Mouse (Mus musculus) adrenal gland, postnatal 25 days (tissue): ENCODE results near the gene St8sia1. TPM values are rescaled to one million over a fixed set of nuclear protein-coding genes. Genes with fewer than 3 reads are reported as not detected.
A peak's percentile ranks its signal among the peaks of the same experiment; 100 is the strongest.

ENCODE experiments used
- DNase-seq: peaks from one replicate; pipeline ENCODE4 v3.0.0; 2021; ENCODE audit warnings: mixed read lengths
- total RNA-seq: library from RNA; stranded (reverse); gene quantifications from 2 replicates; pipeline ENCODE4 v1.2.3, GENCODE M21; 2021

Gene St8sia1
- total RNA-seq, 1 experiment from 2014 or later: 1.5 TPM

DNA sequence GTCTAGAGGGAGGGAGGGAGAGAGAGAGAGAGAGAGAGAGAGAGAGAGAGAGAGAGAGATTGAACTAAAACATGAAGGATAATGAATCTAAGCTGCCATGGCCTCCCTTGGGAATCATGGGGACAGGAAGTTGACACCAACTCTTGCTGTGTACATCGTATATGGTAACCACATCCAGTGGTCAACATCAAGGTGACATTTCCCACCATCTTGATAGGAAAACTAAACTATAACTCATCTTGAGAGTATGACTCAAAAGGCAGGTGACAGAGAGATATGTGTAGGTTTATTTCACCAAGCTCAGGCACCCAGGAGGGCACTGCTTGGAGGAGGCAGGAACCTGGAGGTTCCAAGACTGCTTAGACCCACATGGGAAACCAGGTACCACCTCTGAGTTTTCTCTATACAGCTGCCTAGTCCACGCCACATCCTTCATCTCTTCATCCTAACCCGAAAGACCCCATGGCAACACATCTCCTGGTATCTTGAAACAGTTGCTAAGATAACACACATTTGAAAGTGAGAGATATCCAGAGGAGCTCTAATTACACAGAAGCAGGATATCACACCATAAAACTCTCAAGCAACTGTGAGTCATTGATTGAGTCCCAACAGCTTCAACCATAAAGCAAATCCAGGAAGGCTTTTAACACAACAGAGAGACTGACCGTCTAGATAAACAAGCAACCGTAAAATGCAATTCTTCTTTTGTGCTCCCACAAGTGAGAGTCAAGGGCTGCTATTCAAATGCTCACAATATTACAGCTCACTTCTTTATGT lies 141.1 kb downstream of the St8sia1 start:
- no peak for DNase-seq

DNA sequence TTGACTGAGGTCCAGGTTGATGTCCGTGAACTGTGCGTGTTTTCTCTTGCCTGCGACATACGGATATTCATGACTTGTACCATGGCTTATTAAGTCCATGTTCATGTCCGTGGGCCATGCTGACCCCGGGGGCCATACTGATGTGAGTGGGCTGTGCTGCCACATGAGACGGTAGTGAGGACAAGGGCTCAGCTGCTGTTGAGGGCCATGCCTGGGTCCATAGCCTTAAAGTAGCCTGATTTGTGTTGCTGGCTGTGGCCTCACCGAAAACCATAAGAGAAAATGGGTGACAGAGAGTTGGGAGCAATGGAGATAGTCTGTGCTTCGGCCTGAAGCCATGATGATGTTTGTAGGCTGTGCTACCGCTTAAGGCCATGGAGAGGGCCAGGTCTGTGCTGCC lies 145.9 kb downstream of the St8sia1 start:
- DNase-seq: no peak

DNA sequence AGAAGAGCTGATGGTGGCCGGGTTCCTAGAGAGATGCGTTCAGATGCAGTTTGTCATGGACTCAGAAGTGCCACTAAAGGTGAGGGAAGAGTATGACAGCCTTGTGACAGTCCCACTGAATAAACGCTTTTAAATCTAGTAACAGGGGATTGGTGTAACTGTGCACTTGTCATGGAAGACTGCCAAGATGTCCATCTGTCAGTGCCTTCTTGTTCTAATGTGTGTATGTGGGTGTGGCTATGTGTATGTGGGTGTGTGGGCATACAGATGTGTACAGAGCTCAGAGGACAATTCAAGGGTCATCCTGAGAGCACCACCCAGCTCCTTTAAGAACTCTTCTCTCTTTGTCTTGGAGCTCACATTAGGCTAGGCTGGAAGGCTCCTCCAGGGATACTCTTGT lies 148.7 kb downstream of the St8sia1 start:
- DNase-seq: no peak

DNA sequence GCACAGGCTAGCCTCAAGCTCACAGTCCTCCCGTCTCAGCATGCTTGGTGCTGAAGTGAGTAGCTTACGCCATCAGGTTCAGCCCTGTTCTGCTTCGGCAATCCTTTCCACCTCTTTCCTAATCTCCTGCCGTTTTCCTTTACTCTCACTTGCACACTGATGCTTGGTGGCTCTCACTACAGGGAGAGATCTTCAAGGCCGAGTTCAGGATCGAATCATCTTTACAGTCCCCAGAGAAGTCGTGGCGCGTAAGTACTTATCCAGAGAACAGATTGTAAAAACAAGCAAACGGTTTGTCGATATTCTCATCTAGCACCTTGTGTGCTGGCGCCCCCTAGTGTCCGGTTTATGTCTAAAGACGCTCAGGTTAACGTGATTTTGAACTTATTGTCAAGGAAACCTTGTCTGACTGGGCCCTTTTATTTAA lies 149.7 kb downstream of the St8sia1 start:
- DNase-seq: peak; percentile 82

DNA sequence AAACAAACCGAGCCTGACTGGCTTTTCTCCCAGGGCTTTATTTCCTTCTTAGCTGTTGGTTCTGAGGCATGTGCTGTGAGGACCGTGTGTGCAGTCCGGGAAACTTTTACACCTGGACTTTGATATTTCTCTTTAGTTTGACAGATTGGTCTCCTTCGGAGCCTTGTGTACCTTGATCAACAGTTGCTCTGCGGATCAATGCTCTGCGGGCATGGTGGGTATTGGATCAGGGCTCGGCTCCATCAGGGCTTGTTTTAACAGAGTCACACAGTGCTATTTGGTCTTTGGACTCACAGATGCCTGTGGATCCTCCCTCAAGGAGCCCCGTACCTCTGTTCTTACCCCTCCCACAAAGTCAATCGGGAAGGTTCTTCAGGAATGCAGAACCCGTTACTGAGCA lies 150.2 kb downstream of the St8sia1 start:
- no peak for DNase-seq

DNA sequence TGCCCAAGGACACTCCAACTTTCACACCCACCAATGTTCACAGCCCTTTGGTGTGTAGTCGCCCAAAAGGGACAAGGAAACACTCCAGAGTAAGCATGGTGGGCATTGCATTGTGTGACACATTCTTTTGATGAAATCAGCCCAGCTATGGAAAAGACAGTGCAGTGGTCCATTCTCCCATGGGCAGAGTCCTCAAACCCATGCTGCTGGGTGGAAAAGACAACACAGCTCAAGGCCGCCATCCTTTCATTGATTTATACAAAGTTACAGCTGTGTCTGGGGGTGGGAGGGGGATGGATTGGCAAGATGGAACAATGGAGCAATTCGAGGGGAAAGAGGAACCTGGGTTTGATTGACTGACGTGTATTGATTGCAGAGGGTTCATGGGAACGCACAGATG lies 151.3 kb downstream of the St8sia1 start:
- DNase-seq: no peak

DNA sequence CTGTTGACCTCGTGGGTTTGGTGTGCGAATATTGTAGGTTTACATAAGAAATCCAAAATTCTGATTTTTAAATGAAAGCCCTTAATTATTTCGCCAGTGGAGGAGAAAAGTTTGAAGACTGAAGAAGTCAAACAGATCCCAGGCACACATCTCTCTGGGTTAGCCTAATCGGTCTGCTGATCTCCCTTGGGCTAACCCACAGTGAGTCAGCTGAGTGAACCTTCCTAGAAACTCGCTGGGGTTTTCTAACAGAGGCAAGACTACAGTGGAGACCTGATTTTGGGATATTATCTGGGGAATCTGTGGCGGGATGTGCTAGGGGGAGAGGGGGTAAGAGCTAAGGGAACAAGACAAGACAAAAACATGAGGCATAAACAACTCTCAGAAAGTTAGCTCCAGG lies 154.0 kb downstream of the St8sia1 start:
- DNase-seq: no peak

DNA sequence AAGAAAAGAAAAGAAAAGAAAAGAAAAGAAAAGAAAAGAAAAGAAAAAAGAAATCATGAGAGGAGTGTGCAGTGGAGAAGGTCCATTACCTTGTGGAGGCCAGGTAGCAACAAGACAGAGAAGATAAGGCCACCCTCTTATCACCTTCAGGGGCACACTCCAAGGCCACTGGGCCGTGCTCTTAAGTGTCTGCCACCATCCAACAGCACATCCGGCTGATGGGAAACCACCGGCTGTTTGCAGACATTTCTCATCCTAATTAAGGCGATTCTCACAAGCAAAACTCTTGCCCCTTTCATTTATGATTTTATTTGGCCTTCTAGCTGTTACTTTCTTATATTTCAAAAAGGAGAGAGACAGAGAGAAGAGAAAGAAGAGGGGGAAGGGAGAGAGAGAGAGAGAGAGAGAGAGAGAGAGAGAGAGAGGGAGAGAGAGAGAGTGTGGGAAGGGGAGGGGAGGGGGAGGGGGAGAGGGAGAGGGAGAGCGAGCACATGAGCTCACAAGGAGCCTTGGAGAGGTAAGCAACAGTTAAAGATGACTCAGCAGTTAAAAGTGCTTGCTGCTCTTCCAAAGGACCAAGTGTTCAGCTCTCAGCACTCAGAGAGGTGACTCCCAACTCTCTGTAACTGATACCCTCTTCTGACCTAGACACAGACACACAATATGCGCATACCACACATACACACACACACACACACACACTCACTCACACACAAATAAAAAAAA lies 154.7 kb downstream of the St8sia1 start:
- no peak for DNase-seq

DNA sequence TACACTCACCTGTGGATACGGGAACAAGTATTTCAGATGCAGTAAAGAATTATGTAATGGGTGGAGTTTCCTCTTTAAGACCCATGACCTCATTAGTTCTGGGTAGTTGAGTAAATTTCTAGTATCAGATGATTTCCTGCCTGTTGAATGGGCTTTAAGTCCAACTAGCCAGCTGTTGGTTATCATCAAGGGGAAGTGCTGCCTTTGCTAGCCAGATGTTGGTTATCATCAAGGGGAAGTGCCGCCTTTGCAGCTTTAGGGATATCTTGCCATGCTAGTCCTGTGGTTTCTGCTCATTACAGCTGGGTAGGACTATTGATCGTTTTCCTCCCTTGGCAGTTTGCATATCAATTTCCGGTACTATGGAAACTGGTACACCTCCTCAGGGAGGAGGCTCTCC lies 157.9 kb downstream of the St8sia1 start:
- no peak for DNase-seq

DNA sequence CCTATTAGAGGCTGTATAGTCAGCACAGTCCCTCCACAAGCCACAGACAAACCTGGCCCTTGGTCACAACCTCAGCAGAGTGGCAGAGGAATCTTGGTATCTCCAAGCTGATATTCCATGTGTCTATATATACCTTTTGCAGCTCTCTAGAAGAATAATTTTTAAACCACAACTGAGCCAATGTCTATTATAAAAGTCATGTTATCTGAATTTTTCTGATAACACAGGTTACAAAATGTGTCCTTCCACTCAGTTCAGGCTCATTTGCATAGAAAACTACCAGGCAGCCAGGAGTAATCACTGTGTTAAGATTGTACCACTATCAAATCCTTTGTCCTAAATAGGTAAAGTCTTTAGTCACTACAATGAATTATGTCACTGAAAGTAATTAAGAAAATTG lies 159.8 kb downstream of the St8sia1 start, which contains the start of gene Sult6b2:
TSS of gene Sult6b2 (minus strand) at position 101 of the 400 bp plus-strand sequence.
- DNase-seq: no peak

DNA sequence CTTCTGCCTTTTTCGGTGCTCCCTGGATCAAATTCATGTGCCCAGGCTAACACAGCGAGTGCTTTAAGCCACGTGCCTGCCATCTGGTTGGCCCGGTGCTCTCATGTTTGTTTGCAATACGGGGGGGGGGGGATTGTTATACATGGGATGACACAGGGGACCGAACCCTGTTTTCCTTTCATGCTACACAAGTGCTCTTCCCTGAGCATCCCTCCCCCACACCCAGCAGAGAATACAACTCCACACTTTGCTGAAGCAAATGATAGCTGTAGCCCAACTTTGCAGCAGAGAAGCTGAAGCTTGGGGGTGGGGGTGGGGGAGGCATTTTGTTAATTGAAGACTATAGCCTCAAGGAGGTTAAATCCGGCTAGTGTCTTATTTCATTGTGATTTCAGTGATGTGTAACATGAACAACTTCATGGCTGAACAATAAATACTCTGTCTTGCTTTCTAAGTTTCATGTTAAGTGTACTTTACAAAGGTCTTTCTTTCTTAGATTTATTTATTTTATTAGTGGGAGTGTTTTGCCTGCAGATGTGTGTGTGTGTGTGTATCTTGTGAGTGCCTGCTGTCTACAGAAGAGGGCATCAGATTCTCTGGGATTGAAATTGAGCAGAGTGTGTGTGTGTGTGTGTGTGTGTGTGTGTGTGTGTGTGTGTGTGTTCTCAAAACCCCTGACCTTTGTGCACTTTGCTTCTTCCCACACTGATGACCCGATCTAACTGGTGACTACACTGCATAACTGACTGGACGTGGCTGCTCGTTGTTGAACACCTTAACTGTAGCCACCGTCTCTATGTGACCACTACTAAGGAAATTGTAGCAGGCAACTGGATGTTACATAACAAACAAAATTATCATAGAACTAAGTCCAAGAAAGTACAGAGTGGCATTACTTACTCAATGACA lies 161.4 kb downstream of the St8sia1 start:
- DNase-seq: no peak

DNA sequence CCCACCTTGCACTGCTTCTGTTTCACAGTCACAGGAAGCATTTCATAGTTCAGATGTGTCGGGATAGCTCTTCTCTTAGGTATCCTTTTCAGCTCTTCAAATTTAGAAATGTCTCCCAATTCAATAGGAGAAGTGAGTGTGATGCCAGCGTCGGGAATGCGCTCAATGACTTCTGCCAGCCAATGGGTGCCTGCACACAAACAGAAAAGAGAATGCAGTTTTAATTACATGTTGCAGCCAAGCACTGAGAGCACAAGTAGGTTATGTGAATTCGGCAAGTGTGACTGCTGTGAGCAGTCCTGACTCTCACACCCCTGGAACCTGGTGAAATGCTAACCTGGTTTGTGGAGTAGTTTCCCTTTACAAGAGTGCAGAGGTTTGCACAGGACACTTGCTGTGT lies 162.6 kb downstream of the St8sia1 start:
- DNase-seq: no peak

DNA sequence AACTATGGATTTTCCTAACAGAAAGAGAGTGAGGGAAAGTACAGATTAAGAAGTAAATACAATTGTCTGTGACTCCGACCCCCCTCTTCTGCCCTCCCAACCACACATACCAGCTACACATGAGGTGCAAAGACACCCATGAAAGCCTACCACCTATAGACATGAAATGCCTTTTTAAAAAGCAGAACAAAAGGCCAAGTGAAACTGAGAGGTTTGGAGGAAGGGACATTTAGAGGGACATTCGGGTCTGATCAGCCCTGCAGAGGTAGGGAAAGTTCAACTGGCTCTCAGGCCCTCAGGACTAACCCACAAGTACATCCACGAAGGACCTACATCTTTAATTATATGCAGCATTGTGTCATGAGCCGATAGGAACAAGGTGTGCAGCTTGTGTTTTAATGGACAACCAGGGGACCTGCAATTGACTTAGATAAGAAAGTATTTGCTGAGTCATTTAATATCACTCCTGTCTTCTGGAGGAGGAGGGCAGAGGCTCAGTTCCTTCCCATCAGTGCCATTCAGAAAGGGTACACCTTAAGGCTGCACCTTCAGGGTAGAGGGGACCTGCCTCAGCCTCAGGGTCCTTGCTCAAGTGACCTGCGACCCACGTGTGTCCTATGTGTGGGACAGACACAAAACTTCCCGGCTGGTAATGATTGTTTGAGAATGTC lies 164.4 kb downstream of the St8sia1 start:
- no peak for DNase-seq

DNA sequence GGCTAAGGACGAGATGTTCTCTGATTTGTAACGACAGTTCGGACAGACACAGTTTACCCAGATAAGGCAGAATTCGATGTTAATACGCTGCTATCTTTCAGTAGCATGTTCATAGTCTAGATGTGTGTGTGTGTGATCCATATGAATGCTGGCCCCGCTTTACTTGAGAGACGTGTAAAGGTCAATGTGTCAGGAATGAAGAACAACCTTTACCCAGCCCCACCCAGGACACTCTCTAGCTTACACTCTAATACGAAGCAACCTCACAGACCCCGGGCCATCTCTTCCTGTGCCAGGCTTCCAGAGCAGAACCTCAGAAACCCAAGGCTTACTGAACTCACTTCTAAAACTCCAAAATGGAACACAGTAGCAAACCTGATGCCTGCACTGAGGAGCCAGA lies 165.4 kb downstream of the St8sia1 start:
- no peak for DNase-seq

DNA sequence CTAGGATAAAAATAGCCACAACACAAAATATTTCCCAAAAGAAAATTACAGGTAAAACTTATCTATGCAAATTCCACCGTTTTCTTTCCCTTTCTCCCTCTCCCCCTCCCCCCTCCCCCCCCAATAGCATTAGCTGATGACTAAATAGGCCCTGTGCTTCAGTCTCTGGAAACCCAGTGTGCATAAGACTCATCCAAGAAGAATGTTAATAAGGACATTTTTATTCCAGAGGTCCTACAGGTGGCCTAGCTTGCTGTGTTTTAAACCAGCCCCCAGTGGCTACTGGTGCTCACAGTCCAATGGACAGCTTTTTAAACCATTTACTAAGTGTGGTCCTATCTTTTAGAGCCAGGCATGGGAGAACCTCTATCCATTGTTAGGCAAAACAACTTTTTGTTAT lies 166.3 kb downstream of the St8sia1 start:
- no peak for DNase-seq

DNA sequence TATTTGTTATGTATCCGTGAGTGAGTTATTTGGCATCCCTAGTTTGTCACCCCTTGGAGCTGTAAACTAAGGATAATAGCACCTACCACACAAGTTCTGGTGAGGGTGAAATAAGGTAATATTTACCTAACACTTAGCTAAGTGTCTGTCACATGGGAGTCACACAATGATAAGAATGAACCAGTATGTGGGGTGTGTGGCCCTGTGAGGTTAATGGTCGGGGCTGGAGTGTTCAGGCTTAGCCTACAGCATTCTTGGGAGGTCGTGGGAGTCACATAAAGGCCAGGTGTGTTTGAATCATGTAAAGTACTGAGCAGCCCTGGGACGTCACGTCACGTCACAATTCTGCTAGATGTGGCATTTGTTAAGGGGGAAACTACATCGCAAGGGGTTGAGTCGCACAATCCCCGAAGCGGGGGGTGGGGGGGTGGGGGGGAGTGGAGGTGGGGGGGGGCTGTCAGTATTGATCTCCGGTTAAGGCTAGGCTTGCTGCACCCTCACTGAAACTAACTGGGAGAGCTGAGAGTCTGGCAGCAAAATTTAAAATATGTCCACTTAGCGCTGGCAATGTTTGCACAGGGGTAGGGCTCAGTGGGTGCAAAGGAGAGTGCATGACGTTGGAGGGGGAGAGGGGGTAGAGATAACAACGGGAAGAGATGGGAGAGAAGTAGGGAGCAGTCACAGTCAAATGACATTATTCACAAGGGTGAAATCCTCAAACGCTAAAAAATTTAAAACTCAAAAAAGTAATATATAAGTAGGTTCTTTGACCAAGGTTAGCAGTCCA lies 168.4 kb downstream of the St8sia1 start:
- DNase-seq: no peak

DNA sequence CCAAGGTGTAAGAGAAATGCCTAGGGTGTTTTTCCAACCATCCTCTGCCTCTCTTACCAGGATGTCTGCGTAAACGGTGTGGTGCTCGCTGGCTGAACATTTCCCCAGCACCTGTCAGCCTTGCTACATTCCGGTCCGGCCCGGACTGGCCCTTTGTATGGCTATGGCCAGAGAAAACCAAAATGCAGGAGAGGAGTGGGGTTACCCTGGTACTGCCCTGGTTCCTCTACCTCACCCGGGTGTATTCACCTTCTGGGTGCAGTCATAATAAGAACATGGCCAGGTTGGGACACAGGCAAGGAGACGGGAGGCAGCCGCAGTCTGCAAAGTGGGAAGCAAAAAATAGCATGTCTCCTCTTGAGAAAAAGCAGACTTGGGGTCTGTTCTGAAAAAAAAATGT lies 169.2 kb downstream of the St8sia1 start:
- no peak for DNase-seq

DNA sequence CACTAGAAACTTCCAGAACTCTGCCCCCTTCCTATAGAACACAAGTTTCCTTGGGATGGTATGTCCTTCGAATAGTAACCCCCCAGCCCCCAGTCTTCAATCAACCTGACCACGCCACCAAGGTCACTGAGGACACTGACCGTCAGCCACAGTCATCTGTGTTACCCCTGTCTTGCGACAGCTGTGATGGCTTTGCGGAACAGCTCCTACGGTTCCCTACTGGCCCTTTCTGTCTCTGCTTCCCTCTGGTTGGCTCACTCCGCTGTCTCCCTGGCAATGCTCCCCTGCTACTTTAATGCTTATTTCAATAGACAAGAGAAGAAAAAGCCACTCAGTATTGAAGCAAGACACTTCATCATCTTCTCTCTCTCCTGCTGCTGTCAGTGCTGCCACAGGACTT lies 170.8 kb downstream of the St8sia1 start:
- no peak for DNase-seq

DNA sequence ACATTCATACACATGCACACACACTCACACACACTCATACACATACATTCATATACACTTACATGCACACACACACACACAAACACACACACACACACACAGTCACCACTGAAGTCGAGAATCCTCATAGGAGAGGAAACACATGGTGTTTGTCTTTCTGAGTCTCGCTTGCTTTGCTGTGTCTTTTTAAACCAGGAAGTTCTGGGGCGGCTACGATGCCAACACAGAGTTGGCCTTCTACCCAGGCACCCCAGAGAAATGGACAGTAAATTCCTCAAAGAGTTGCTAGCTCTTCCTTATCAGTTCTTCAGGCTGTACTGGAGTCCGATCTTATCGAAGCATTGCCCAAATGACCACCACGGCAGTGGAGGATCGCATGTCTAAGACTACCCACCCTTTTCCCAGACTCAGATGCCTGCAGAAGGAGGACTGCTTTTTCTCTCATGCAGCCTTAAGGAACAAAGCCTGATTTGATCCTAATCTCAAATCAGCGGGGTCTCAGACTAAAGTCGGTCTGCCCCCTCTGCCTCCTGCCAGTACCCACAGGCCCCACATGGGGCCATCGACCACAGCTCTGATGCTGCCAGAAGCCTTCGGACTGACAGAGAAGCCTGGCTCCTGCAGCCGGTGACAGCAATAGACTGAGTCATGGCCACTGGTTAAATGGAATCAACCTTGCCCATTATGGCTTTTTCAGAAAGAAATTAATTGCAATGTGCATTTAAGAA lies 171.8 kb downstream of the St8sia1 start:
- no peak for DNase-seq

DNA sequence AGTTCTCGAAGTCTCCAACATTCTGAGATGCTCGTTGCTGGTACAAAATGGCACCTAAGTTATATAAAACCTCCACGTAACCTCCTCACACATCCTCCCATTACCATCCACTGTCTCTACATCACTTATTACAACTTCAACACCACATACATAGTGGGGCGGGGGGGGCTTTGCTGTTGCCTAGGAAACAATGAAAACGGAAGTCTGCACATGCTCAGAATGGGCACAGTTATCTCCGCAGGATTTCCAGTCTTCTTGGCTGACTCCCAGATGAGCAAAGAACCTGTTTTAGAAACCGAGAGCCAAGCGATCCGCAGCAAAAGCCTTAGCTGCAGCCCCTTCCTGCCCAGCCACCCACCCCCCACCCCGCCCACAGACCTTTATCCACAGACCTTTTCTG lies 174.5 kb downstream of the St8sia1 start:
- DNase-seq: no peak
